Comparison of ENCODE assay signal across 15 mouse cellular contexts in the genomic region with DNA sequence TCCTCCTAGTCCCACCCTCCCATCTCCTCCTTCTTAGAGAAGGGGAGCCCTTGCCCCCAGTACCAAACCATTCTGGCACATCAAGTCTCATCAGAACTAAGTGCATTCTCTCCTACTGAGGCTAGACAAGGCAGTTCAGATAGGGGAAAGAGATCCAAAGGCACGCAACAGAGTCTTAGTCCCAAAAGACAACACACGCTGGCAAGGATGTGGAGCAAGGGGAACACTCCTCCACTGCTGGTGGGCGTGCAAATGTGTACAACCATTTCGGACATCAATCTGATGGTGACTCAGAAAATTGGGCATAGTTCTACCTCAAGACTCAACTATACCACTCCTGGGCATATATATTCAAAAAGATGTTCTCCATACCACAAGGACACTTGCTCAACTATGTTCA.
"Had no signal": no experiment of that assay in that cellular context is flagged by ENCODE, and none has a peak within 500 bp of the region (broad histone marks: within the 10 kb centered on the region; RNA-seq: fewer than 3 reads in every experiment).

No protein-coding gene starts in this region.

- H3K4me3 ChIP-seq: neural tube, embryonic 15.5 days; stomach, embryonic 15.5 days had no signal

- DNase-seq: retina, postnatal 1 day; right cerebral cortex, adult 18-20 months; right cerebral cortex, postnatal 14 days; right cerebral cortex, postnatal 25 days; right cerebral cortex, postnatal 4 days; spleen, adult 18-20 months; thymus, adult 18-20 months; thymus, adult 2 months; thymus, postnatal 14 days; thymus, postnatal 25 days; thymus, postnatal 36 days; thymus, postnatal 4 days had no signal

- H3K27me3 ChIP-seq: neural tube, embryonic 15.5 days; stomach, embryonic 15.5 days had no signal

- H3K27ac ChIP-seq: neural tube, embryonic 15.5 days; stomach, embryonic 15.5 days; stomach, postnatal 0 days had no signal

- H3K9ac ChIP-seq: neural tube, embryonic 15.5 days; stomach, embryonic 15.5 days had no signal

- H3K4me1 ChIP-seq: neural tube, embryonic 15.5 days; stomach, embryonic 15.5 days had no signal

- H3K4me2 ChIP-seq: neural tube, embryonic 15.5 days; stomach, embryonic 15.5 days had no signal

- H3K9me3 ChIP-seq: neural tube, embryonic 15.5 days; stomach, embryonic 15.5 days had no signal

- H3K36me3 ChIP-seq: neural tube, embryonic 15.5 days; stomach, embryonic 15.5 days had no signal
